Mouse (Mus musculus): ENCODE measurements at regions not wholly inside any gene's neighbourhood (a gene's known extent, or its start where the extent isn't known, plus 50 kb on each side); places are given as distances from the start of the nearest gene placed in this dataset.

DNA sequence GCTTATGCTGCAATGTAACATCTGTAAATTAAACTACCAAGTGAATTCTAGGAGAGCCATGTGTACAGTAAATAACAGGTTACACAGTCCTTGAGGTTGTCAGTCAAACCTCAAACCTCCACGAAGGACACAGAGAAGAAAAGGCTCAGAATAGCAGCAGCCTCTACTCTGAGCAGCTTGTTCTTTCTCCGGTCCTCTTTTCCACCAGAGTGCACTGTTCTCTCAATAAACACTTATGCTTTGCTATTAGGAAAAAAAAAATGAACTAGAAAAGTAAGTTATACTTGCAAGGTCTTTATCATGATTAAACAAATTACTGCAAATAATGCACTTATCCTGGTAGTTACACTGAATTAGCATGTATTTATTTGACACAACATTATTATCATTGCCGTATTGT, 89.6 kb downstream of the Amy2a5 start:
- Histone ChIP-seq H3K9me3 (ENCODE audit: control insufficient read depth, low read length) (no peaks in the 10 kb centered on the region), H3K4me3 (ENCODE audit: low read depth, low read length) (no peak overlapping the region), H3K36me3 (ENCODE audit: control insufficient read depth, insufficient read depth, low read length) (no peaks in the 10 kb centered on the region), H3K27ac (replicated peaks; ENCODE audit: low read depth, low read length) (no peak overlapping the region), H3K4me1 (ENCODE audit: control insufficient read depth, insufficient read depth, low read length) (no peaks in the 10 kb centered on the region), H3K4me2 (ENCODE audit: low read depth, low read length) (no peak overlapping the region), H3K9ac (ENCODE audit: low read depth, low read length) (no peak overlapping the region), H3K27me3 (replicated peaks; ENCODE audit: control insufficient read depth, insufficient read depth, low read length) (no peaks in the 10 kb centered on the region)
- DNase-seq (ENCODE audit: low spot score) (peak; percentile 2), ATAC-seq (ENCODE audit: low read depth) (no peak)
- 70% methylated on average over 3 of the region's 3 CpGs for WGBS

DNA sequence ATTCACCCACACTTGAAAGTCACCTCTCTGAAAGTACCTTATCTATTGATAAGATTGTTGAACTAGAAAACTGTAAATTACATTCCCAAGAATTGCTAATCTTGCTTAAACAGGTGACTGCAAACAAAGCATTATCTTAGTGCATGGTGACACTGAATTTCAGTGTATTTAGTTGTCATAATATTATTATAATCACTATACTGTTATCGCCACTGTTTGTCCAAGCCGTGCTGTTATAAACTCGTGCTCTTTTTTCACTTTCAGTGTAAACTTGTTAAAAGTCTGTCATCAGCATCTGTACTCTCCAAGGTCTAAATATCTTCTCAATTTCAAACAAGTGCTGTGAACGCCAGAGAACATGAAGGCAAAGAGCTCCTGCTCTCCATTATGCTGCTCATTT, 96.3 kb downstream of the Amy2a5 start:
- Histone ChIP-seq H3K9ac (ENCODE audit: low read depth, low read length) (no peak overlapping the region), H3K4me2 (ENCODE audit: low read depth, low read length) (no peak overlapping the region), H3K9me3 (ENCODE audit: control insufficient read depth, low read length) (no peaks in the 10 kb centered on the region), H3K4me1 (ENCODE audit: control insufficient read depth, insufficient read depth, low read length) (no peaks in the 10 kb centered on the region), H3K27me3 (replicated peaks; ENCODE audit: control insufficient read depth, insufficient read depth, low read length) (no peaks in the 10 kb centered on the region), H3K27ac (replicated peaks; ENCODE audit: low read depth, low read length) (no peak overlapping the region), H3K4me3 (ENCODE audit: low read depth, low read length) (no peak overlapping the region), H3K36me3 (ENCODE audit: control insufficient read depth, insufficient read depth, low read length) (no peaks in the 10 kb centered on the region)
- WGBS = 84% methylated on average over 4 of the region's 4 CpGs
- ATAC-seq (ENCODE audit: low read depth) = no peak
- no peak for DNase-seq (ENCODE audit: low spot score)
